Mouse (Mus musculus): ENCODE results near the gene Gm11563.
"Not testable (repeated sequence)": the region's sequence is repeated elsewhere in the genome, so short reads cannot be mapped to it uniquely, and the experiment has no call there.

Gene Gm11563

GRCm38 (mm10) chr11:99658467-99659010 is at the start of gene Gm11563:
Gm11563 (minus strand) TSS chr11:99658960.
- not testable (repeated sequence) for DNase-seq (ENCODE audit: low read depth, low spot score)

GRCm38 (mm10) chr11:99690463-99690862 is 31.7 kb upstream of the Gm11563 start, which contains the start of gene Gm14190:
Gm14190 (minus strand) TSS chr11:99690740.
- no peak for DNase-seq (ENCODE audit: low read depth, low spot score)

GRCm38 (mm10) chr11:99685235-99685634 is 26.5 kb upstream of the Gm11563 start:
- DNase-seq (ENCODE audit: low read depth, low spot score), result not testable (repeated sequence)

GRCm38 (mm10) chr11:99683481-99683880 is 24.7 kb upstream of the Gm11563 start:
- DNase-seq (ENCODE audit: low read depth, low spot score), result no peak

GRCm38 (mm10) chr11:99665860-99666259 is 7.1 kb upstream of the Gm11563 start, which contains the start of gene Krtap4-6:
Krtap4-6 (minus strand) TSS chr11:99665960.
- no peak for DNase-seq (ENCODE audit: low read depth, low spot score)

- DNase-seq (ENCODE audit: low read depth, low spot score), result no peak
Observed at GRCm38 (mm10) chr11:99662802-99663201, 4.0 kb upstream of the Gm11563 start.

- no peak for DNase-seq (ENCODE audit: low read depth, low spot score)
Observed at GRCm38 (mm10) chr11:99659256-99659655, 496 bp upstream of the Gm11563 start.

GRCm38 (mm10) chr11:99657051-99657450 is 1.7 kb downstream of the Gm11563 start:
- DNase-seq (ENCODE audit: low read depth, low spot score), result no peak

- DNase-seq (ENCODE audit: low read depth, low spot score), result no peak
Observed at GRCm38 (mm10) chr11:99650136-99650535, 8.6 kb downstream of the Gm11563 start, which contains the start of gene Gm11555. Gm11555 (minus strand) TSS chr11:99650236.

- no peak for DNase-seq (ENCODE audit: low read depth, low spot score)
Observed at GRCm38 (mm10) chr11:99646444-99646843, 12.3 kb downstream of the Gm11563 start.

GRCm38 (mm10) chr11:99644351-99644750 is 14.4 kb downstream of the Gm11563 start:
- no peak for DNase-seq (ENCODE audit: low read depth, low spot score)

GRCm38 (mm10) chr11:99643635-99644139 is 15.1 kb downstream of the Gm11563 start, which contains the start of gene Krtap4-7:
Krtap4-7 (minus strand) TSS chr11:99644089.
- not testable (repeated sequence) for DNase-seq (ENCODE audit: low read depth, low spot score)

GRCm38 (mm10) chr11:99640926-99641325 is 17.8 kb downstream of the Gm11563 start:
- DNase-seq (ENCODE audit: low read depth, low spot score), result peak; percentile 29

- no peak for DNase-seq (ENCODE audit: low read depth, low spot score)
Observed at GRCm38 (mm10) chr11:99637086-99637485, 21.7 kb downstream of the Gm11563 start.

- DNase-seq (ENCODE audit: low read depth, low spot score), result no peak
Observed at GRCm38 (mm10) chr11:99634653-99635134, 24.1 kb downstream of the Gm11563 start, which contains the start of gene Krtap4-2. Krtap4-2 (minus strand) TSS chr11:99635084.

GRCm38 (mm10) chr11:99633293-99633692 is 25.5 kb downstream of the Gm11563 start:
- no peak for DNase-seq (ENCODE audit: low read depth, low spot score)

GRCm38 (mm10) chr11:99630890-99631289 is 27.9 kb downstream of the Gm11563 start:
- no peak for DNase-seq (ENCODE audit: low read depth, low spot score)

GRCm38 (mm10) chr11:99628138-99628537 is 30.6 kb downstream of the Gm11563 start, which contains the start of gene Krtap4-1:
Krtap4-1 (minus strand) TSS chr11:99628238.
- DNase-seq (ENCODE audit: low read depth, low spot score), result no peak

- DNase-seq (ENCODE audit: low read depth, low spot score), result no peak
Observed at GRCm38 (mm10) chr11:99620335-99620734, 38.4 kb downstream of the Gm11563 start, which contains the start of gene Gm11562. Gm11562 (minus strand) TSS chr11:99620435.

GRCm38 (mm10) chr11:99614796-99615363 is 43.9 kb downstream of the Gm11563 start, which contains the start of gene Krtap2-4:
Krtap2-4 (minus strand) TSS chr11:99614846.
- DNase-seq (ENCODE audit: low read depth, low spot score), result no peak

GRCm38 (mm10) chr11:99610089-99610488 is 48.7 kb downstream of the Gm11563 start, which contains the start of gene Gm11937:
Gm11937 (minus strand) TSS chr11:99610189.
- DNase-seq (ENCODE audit: low read depth, low spot score), result not testable (repeated sequence)

GRCm38 (mm10) chr11:99609126-99609525 is 49.6 kb downstream of the Gm11563 start:
- no peak for DNase-seq (ENCODE audit: low read depth, low spot score)
